Mouse (Mus musculus) right cerebral cortex, postnatal 25 days (tissue): ENCODE results near the gene Clybl.

Source experiments
- DNase-seq: peaks from one replicate; pipeline ENCODE4 v3.0.0; 2022

The Clybl gene

DNA sequence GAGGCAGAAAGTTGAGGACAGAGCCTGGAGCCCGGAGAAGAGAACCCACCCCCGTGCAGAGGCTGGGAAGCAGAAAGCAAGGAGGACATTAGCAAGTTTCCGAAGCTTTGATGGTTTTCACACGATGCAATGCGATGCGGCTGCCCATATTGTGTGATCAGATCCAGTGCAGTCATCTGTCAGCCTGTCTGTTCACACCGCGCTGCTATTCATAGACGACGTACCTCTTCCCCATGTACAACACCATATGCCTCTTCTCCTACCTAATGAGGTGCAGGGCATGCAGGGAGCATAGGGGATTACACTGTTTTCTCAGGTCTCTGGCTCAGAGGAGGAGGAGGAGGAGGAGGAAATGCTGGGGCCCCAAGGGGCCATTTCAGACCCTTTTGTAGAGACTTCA is 255.3 kb downstream of the Clybl start:
- DNase-seq = no peak

- peak; percentile 20 for DNase-seq
These were observed 268.3 kb downstream of the Clybl start for GRCm38 (mm10) chr14:122449601-122450495.

DNA sequence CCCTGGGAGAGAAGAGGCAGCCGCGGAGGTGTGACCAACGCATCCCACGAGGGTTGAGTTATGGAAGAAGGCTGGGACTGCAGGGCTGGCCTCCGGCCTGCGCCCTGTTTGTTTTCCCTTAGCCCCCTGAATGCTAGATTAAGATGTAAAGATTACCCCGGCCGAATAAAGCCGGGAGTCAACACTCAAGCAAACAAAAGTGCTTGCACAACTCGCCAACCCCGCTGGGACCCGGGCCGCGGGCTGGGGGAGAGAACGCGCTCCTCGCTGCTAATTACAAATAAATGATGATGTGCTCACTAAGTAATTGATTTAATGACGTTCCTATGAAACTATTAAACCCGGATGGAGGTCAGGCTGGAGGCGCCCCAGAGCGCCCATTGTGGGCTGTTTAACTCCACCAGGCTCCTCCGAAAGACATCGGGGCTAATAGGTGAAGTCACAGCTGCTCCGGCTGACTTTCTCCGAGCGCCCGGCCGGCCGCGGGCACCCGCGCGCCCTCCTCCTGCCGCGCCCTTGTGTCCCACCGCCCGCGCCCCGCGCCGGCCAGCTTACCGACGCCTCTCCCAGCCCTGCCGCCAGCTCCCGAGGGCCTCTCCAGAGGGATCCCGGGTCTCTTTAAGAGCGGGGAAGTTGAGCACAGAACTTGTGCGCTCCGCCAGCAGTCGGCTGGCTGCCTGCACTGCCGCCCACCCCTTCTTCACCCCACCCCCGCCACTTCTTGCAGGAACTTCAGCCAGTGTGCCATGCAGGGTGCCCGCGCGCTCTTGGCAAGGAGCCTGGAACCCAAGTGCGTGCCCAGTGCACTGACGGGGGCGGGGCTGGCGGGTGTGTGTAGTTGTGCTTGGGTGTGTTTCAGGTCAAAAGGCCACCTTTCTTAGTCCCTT is 269.2 kb downstream of the Clybl start, which contains the start of gene Gm5089:
Gene Gm5089, minus strand, starts transcription at position 620 of the 887 bp plus-strand sequence.
- DNase-seq = peak; percentile 29

DNA sequence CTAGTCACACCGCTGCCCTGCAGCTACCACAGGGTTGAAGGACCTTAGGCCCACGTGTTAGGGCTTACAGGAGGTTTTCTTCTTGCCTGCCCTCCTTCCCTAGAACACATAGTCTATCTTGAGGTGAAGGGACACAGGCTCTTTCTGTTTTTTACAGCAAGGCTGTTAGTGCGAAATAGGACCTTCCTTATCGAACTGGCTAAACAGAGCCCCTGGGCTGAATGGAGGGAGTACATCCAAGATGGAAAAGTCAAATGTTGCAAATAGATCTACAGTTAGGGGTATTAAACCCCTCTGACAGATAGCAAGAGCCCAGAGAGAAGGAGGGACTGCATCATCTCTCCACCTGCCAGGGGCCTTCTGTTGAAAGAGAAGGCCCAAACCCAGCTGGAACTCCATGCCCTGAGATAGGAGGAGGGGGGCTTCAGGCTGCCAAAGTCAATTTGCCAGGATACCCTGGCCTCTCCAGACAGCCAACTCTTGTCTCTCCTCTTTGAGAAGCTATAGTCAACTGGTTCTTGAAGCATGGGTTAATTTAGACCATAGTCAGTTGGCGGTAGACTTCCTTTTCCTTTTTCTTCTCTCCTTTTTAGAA is 270.1 kb downstream of the Clybl start:
- no peak for DNase-seq
